Mouse (Mus musculus) liver, adult 2 months (tissue): ENCODE results near the gene Gli1.

ENCODE experiments used
- CTCF ChIP-seq: fragments of 200-500 bp; IDR thresholded peaks from 2 replicates; pipeline ENCODE4 v1.5.1; 2011; ENCODE audit warnings: low read depth, low read length, control low read depth
- POLR2A ChIP-seq: fragments of 200-500 bp; IDR thresholded peaks from 2 replicates; pipeline ENCODE4 v1.6.1; 2011; ENCODE audit warnings: low read length, control low read depth; ENCODE audit not compliant: insufficient read depth; ENCODE audit errors: extremely low read depth

DNA sequence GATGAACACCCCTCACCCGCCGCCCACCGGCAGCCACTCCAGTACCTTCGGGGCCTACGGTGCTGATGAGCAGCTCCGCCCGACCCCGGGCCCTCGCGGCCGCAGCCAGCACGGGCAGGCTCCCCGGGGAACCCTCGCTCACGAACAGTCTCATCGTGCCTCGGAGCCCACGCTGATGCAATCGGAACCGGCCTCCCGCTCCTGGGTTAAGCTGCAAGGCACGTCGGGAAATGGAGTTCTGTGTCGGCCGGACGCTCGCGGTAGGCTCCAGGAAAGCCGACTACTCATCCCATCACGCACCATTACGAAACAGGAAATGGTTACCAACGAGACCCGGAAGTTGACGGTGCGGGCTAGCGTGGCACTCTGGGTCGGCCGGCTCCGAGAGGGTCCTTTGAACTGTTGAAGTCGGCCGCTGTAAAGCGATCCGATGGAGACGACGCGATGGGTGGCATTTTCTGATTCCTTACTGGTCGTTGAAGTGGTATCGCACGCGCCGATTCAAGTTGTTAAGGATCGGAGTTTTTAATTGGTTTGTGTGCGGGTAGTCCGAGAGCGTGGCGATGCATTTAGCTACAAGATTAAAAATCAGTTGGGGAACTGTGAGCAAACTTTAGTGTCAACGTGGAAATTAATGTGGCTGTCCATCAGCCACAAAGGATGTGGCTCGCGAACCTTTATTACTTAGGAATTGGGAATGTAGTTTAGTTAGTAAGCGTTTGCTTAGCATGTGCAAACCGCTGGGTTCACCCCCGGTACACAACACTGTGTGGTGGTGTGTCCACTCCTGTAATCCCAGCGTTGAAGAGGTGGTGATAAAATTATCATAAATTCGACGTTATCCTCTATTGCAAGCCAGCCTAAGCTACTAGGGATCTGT, 30.1 kb downstream of the Gli1 start, which contains the start of gene Mars:
- TF ChIP-seq POLR2A (peak; percentile 53), CTCF (no peak)
